Mouse (Mus musculus) limb, embryonic 13.5 days (tissue): ENCODE results near the gene Gm49721. TPM values are rescaled to one million over a fixed set of nuclear protein-coding genes. Genes with fewer than 3 reads are reported as not detected.
A peak's percentile ranks its signal among the peaks of the same experiment; 100 is the strongest.
"Not testable (repeated sequence)": the region's sequence is repeated elsewhere in the genome, so short reads cannot be mapped to it uniquely, and the experiment has no call there.

Experiments
- ATAC-seq: fragments of 200-750 bp; cut with Nextera tagmentation; 2 replicates; pipeline ENCODE4 v1.8.0; 2017; ENCODE audit warnings: low read depth, moderate number of reproducible peaks, moderate TSS enrichment; ENCODE audit not compliant: low FRiP score
- H3K27ac ChIP-seq: fragments of 300-500 bp; sonication (generic); 2 replicates; pipeline ENCODE4 v1.5.1; 2015; ENCODE audit warnings: inconsistent platforms, mild to moderate bottlenecking, moderate library complexity
- H3K27me3 ChIP-seq: fragments of 300-500 bp; sonication (generic); 2 replicates; pipeline ENCODE4 v1.6.1; 2015; ENCODE audit warnings: mild to moderate bottlenecking, inconsistent platforms
- H3K36me3 ChIP-seq: fragments of 300-500 bp; sonication (generic); 2 replicates; pipeline ENCODE4 v1.6.1; 2015; ENCODE audit warnings: inconsistent platforms, mild to moderate bottlenecking, moderate library complexity
- H3K4me1 ChIP-seq: fragments of 300-500 bp; sonication (generic); 2 replicates; pipeline ENCODE4 v1.6.1; 2015; ENCODE audit warnings: inconsistent platforms
- H3K4me2 ChIP-seq: fragments of 300-500 bp; sonication (generic); replicated peaks from 2 replicates; pipeline ENCODE4 v1.6.1; 2015; ENCODE audit warnings: inconsistent platforms, mild to moderate bottlenecking, moderate library complexity
- H3K4me3 ChIP-seq: fragments of 300-500 bp; sonication (generic); 2 replicates; pipeline ENCODE4 v1.5.1; 2015; ENCODE audit warnings: moderate library complexity, mild to moderate bottlenecking, inconsistent platforms
- H3K9ac ChIP-seq: fragments of 300-500 bp; sonication (generic); 2 replicates; pipeline ENCODE4 v1.6.1; 2015; ENCODE audit warnings: mild to moderate bottlenecking, inconsistent platforms
- H3K9me3 ChIP-seq: fragments of 300-500 bp; sonication (generic); 2 replicates; pipeline ENCODE4 v1.6.1; 2016; ENCODE audit warnings: inconsistent platforms
- WGBS: fragments of 180-500 bp; shearing (Covaris S2); methylation state at CpG from one replicate; pipeline ENCODE4 v1.1.7; 2015; 5-methylcytosine and 5-hydroxymethylcytosine counted together
- polyA plus RNA-seq: library from polyadenylated mRNA; unstranded; fragments of >200 nt; fragmentation: Nextera tagmentation; extraction: Ambion mirVana; gene quantifications from 2 replicates; pipeline ENCODE4 v1.2.1, GENCODE M21; 2015

The Gm49721 gene
- polyA plus RNA-seq, 1 experiment from 2014 or later: 0.32 TPM

GRCm38 (mm10) chr17:6962339-6962738 lies 16.4 kb upstream of the Gm49721 start:
- H3K4me3 ChIP-seq, H3K4me1 ChIP-seq, H3K27me3 ChIP-seq, H3K9ac ChIP-seq, H3K36me3 ChIP-seq, H3K9me3 ChIP-seq, ATAC-seq, H3K4me2 ChIP-seq, H3K27ac ChIP-seq: not testable (repeated sequence)
- 86% methylated on average over 4 of the region's 6 CpGs for WGBS

- not testable (repeated sequence) for H3K4me1 ChIP-seq, H3K27ac ChIP-seq, H3K36me3 ChIP-seq, H3K9me3 ChIP-seq, H3K9ac ChIP-seq, H3K4me3 ChIP-seq, H3K4me2 ChIP-seq, H3K27me3 ChIP-seq, ATAC-seq
- WGBS: 68% methylated on average over 4 of the region's 4 CpGs
Observed at GRCm38 (mm10) chr17:6962936-6963335, 15.8 kb upstream of the Gm49721 start.

GRCm38 (mm10) chr17:6965364-6965763 lies 13.3 kb upstream of the Gm49721 start:
- not testable (repeated sequence) for H3K27ac ChIP-seq, ATAC-seq, H3K4me2 ChIP-seq, H3K27me3 ChIP-seq, H3K9me3 ChIP-seq, H3K4me1 ChIP-seq, H3K9ac ChIP-seq, H3K4me3 ChIP-seq, H3K36me3 ChIP-seq
- WGBS: 9% methylated on average over 6 of the region's 6 CpGs

- not testable (repeated sequence) for ATAC-seq, H3K27me3 ChIP-seq
- WGBS: no CpG with 5 or more reads among the region's 1 CpGs
Observed at GRCm38 (mm10) chr17:6967673-6968072, 11.0 kb upstream of the Gm49721 start.

GRCm38 (mm10) chr17:6970334-6970733 lies 8.4 kb upstream of the Gm49721 start, which contains the start of gene Rnaset2b:
Gene Rnaset2b (plus strand): TSS chr17:6970634.
- not testable (repeated sequence) for H3K4me1 ChIP-seq, H3K9me3 ChIP-seq, H3K4me2 ChIP-seq, H3K27me3 ChIP-seq, H3K27ac ChIP-seq, H3K4me3 ChIP-seq, H3K9ac ChIP-seq, H3K36me3 ChIP-seq, ATAC-seq
- 90% methylated on average over 1 of the region's 8 CpGs for WGBS

More at GRCm38 (mm10) chr17:6967673-6968072, 11.0 kb upstream of the Gm49721 start:
- H3K4me2 ChIP-seq, H3K36me3 ChIP-seq, H3K4me1 ChIP-seq, H3K9me3 ChIP-seq, H3K9ac ChIP-seq, H3K27ac ChIP-seq, H3K4me3 ChIP-seq: not testable (repeated sequence)

GRCm38 (mm10) chr17:6971238-6971637 lies 7.5 kb upstream of the Gm49721 start:
- not testable (repeated sequence) for H3K4me3 ChIP-seq, H3K4me2 ChIP-seq, H3K9ac ChIP-seq, H3K9me3 ChIP-seq, H3K27me3 ChIP-seq, H3K4me1 ChIP-seq, H3K27ac ChIP-seq, ATAC-seq, H3K36me3 ChIP-seq
- 70% methylated on average over 8 of the region's 8 CpGs for whole genome bisulfite sequencing

GRCm38 (mm10) chr17:6972836-6973396 lies 5.8 kb upstream of the Gm49721 start:
- H3K9me3 ChIP-seq, H3K27ac ChIP-seq, H3K4me1 ChIP-seq, H3K36me3 ChIP-seq, ATAC-seq, H3K4me2 ChIP-seq, H3K9ac ChIP-seq, H3K27me3 ChIP-seq, H3K4me3 ChIP-seq: not testable (repeated sequence)
- 66% methylated on average over 4 of the region's 4 CpGs for WGBS

- not testable (repeated sequence) for H3K4me3 ChIP-seq, H3K27me3 ChIP-seq, H3K4me1 ChIP-seq, H3K4me2 ChIP-seq, H3K9me3 ChIP-seq, H3K9ac ChIP-seq, H3K27ac ChIP-seq, ATAC-seq, H3K36me3 ChIP-seq
- WGBS: 66% methylated on average over 3 of the region's 3 CpGs
Observed at GRCm38 (mm10) chr17:6974985-6975384, 3.7 kb upstream of the Gm49721 start.

- ATAC-seq, H3K27ac ChIP-seq, H3K27me3 ChIP-seq, H3K36me3 ChIP-seq, H3K9me3 ChIP-seq, H3K4me1 ChIP-seq: not testable (repeated sequence)
- H3K4me2 ChIP-seq: peak overlapping the region; percentile 61
- peak overlapping the region; percentile 54 for H3K4me3 ChIP-seq
- 22% methylated on average over 5 of the region's 5 CpGs for WGBS
- H3K9ac ChIP-seq: peak overlapping the region; percentile 76
Observed at GRCm38 (mm10) chr17:6979380-6979779, 676 bp downstream of the Gm49721 start.

GRCm38 (mm10) chr17:6980144-6980543 lies 1.4 kb downstream of the Gm49721 start:
- 86% methylated on average over 5 of the region's 8 CpGs for WGBS
- H3K4me2 ChIP-seq: not testable (repeated sequence)

GRCm38 (mm10) chr17:6986118-6986517 lies 7.4 kb downstream of the Gm49721 start:
- not testable (repeated sequence) for ATAC-seq, H3K27ac ChIP-seq, H3K36me3 ChIP-seq

More at GRCm38 (mm10) chr17:6980144-6980543, 1.4 kb downstream of the Gm49721 start:
- not testable (repeated sequence) for H3K9me3 ChIP-seq, H3K9ac ChIP-seq, H3K27me3 ChIP-seq, H3K27ac ChIP-seq, H3K4me1 ChIP-seq, ATAC-seq, H3K4me3 ChIP-seq, H3K36me3 ChIP-seq

GRCm38 (mm10) chr17:6995504-6995903 lies 16.8 kb downstream of the Gm49721 start:
- not testable (repeated sequence) for H3K4me3 ChIP-seq, H3K27ac ChIP-seq, H3K9me3 ChIP-seq, ATAC-seq, H3K4me1 ChIP-seq, H3K9ac ChIP-seq, H3K36me3 ChIP-seq, H3K27me3 ChIP-seq, H3K4me2 ChIP-seq
- no CpG with 5 or more reads among the region's 6 CpGs for whole genome bisulfite sequencing

More at GRCm38 (mm10) chr17:6986118-6986517, 7.4 kb downstream of the Gm49721 start:
- not testable (repeated sequence) for H3K27me3 ChIP-seq, H3K4me3 ChIP-seq, H3K9ac ChIP-seq, H3K4me2 ChIP-seq, H3K9me3 ChIP-seq, H3K4me1 ChIP-seq
- WGBS: 95% methylated on average over 1 of the region's 1 CpGs

- H3K4me1 ChIP-seq, ATAC-seq, H3K4me3 ChIP-seq, H3K4me2 ChIP-seq, H3K36me3 ChIP-seq, H3K27me3 ChIP-seq, H3K9me3 ChIP-seq, H3K27ac ChIP-seq, H3K9ac ChIP-seq: not testable (repeated sequence)
- WGBS: 81% methylated on average over 8 of the region's 8 CpGs
Observed at GRCm38 (mm10) chr17:6996826-6997225, 18.1 kb downstream of the Gm49721 start.
